Mouse (Mus musculus): Measurements from ENCODE around the gene Foxp1.

- no peak for TF ChIP-seq CTCF (IDR thresholded peaks at IDR 0.05; ENCODE audit: control insufficient read depth, insufficient read depth, low read length)
- TF ChIP-seq POLR2A (IDR thresholded peaks at IDR 0.05; ENCODE audit: borderline replicate concordance, control insufficient read depth, low read depth, low read length) = no peak
Observed at GRCm38 (mm10) chr6:99241625-99242395, 280.7 kb downstream of the Foxp1 start.

Data from bone marrow, adult 2 months (tissue).